Mouse (Mus musculus) cerebellum, postnatal 4 days (tissue): ENCODE data around the gene Cadps2.
A peak's percentile ranks its signal among the peaks of the same experiment; 100 is the strongest.

Source experiments
- DNase-seq, 2 experiments: peaks; one replicate each; pipeline ENCODE4 v3.0.0; 2022; ENCODE audit warnings: low spot score in 2 of 2, mixed read lengths in 1 of 2

Cadps2 gene

DNA sequence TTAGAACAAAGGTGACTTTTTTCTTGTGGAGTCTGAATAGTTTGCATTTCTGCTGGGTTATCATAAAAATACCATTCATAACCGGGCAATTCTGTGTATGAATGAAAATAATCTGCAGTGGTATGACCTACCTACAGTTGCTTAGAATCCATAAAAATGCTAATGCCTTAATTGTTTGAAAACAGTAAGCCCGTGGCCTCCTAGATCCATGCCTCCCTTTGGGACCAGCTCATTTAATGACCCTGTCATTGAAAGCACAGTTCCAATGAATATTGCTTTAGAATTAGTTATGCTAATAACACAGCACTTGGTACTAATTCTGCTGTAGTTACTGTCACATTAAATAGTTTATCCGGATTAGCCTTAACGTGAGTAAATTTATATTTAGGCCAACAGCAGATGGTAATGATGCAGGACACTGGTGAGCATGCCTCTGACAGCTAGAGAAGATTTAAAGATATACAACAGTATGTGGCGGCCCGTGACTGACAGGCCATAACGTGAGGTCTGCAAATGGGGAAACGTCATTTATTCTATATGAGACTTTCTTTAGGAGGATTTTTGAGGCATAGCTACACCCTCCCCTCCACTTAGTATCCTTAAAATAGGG is 477.3 kb downstream of the Cadps2 start:
- DNase-seq, result no peak

DNA sequence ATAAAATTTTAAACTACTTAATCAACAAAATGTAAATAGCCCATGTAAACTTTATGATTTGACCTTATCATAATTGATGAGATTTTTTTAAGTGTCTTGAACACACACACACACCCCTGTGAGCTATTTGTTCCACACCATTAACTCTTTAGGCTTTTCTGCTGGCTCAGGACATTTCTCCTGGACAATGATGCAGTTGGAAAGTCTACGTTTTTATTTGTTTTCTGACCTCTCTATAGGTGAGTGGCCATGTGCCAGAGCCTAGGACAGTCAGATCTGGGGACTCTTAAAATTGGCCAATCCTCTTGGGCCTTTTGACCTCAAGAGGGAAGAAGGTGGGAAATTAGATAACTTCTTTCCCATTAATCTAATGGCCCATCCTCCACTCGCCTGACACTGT is 478.6 kb downstream of the Cadps2 start:
- no peak for DNase-seq

DNA sequence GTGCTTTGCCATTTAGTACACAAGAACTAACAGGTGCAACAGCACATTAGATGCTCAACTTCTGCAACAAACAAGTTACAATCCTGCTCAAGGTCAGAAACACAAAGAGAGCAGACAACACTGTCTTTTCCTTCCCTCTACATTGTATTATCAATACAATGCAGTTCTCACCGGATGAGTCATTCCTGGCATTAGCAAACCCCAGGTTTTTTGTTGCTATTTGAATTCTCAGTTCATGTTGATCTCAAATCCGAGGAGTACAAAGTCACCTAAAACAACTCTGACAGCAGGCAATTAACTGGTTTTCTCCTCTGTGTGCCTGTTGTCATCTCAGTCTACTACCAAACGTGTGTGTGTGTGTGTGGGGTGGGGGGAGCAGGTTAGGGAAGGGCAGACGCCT is 483.1 kb downstream of the Cadps2 start:
- no peak for DNase-seq

- DNase-seq, result no peak
Measured at GRCm38 (mm10) chr6:23353480-23353879, 485.7 kb downstream of the Cadps2 start.

GRCm38 (mm10) chr6:23337411-23338063 is 501.7 kb downstream of the Cadps2 start:
- DNase-seq, result no peak

DNA sequence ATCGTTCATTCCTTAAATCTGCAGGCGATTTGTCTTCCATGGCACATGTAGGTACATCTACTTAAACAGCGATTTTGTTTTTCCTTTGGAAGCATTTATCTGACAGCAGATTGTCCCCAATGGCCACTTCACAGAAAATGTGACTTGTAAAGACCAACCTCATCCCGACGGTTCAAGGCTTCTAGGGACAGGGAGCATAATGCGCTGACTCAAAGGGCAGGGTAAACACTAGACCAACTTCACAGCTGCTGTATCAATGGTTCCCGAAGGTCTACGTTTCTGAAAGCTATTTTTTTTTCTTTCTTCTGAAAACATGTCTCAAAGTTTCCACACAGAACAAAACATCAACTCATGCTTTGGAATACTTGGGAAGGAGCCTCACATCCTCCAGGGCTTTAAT is 524.3 kb downstream of the Cadps2 start:
- no peak for DNase-seq

DNA sequence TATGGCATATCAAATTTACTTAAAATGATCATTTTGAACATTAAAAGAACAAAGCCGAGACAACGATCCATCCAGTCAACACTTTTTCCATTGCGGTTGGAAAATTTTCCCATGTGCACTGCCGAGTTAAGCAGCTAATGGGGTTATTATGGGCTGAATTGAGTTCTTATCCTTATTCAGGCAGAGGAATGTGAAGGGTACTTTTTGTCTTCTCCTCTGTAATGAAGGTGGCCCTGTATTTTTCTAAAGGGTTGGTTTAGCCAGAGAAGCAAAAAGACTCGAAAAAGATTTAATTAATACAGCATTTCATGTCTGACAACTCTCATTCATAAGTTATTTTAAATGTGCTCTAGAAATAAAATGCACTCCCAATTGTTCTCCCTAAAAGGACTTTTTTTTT is 524.9 kb downstream of the Cadps2 start:
- DNase-seq, result no peak

DNA sequence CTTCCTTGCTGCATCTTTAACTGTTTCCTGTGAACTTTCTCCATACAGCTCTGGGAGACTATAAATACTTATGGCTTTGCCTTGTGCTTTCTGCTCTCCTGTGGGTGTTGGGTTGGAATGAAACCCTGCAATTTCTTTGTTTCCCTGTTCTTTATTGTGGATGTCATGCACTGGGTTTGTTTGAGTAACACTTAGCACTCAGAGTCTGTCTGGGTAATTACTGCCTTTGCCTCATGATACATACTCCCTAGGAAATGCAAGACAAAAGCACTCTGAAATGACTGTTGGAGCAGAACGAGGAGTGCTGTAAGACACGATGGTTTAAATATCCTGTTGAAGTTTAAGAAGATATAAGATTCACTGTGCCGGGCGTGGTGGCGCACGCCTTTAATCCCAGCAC is 533.2 kb downstream of the Cadps2 start:
- DNase-seq, result no peak

- DNase-seq, result no peak
Measured at GRCm38 (mm10) chr6:23298596-23298995, 540.6 kb downstream of the Cadps2 start.

DNA sequence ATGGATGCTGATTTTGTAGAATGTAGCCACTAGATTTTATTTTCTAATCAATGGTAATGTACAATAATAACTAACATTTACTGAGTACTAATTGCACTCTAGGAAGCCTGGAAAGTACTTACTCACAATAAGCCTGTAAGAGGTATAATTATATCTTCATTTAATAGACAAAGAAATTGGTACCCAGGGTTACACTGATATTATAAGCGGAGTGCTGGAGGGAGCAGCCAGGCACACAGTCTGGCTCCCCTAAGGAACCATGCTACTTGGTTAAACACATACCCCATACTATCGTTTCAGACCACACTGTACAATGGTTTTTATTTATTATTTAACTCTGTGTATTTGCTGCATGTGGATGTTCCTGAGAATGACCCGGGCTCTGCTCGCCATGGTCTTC is 544.5 kb downstream of the Cadps2 start:
- no peak for DNase-seq

DNA sequence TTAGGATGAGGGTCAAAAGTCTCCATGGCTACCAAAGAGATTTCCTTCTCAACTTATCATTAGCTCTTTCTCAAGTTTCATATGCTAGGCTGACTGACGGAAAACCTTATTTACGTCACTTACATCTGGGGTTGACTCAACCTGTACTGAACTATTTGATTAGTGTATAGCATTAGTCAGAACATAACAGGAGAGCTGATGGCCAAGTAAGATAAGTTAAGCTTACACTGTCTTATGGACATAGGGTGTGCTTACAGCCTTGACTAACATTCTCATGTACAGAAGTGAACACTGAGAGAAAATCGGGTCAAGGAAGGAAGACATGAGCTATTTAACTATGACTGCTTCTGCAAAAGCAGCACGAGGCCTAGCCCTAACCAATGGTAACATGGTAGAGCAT is 550.5 kb downstream of the Cadps2 start:
- no peak for DNase-seq

DNA sequence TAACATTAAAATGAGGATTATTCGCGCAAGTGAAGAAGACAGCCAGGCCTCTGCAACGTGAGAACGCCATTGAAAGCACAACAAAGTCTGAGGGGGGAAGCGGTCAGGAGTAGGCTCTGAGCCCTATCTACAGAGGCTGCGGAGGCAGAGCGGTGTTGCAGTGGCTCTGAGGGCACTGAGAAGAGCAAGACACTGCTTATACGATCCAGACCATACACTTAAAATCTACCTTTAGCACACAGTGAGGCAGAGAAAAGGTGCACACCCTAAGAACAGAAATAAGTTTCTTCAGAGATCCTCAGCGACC is 557.8 kb downstream of the Cadps2 start:
- no peak for DNase-seq

DNA sequence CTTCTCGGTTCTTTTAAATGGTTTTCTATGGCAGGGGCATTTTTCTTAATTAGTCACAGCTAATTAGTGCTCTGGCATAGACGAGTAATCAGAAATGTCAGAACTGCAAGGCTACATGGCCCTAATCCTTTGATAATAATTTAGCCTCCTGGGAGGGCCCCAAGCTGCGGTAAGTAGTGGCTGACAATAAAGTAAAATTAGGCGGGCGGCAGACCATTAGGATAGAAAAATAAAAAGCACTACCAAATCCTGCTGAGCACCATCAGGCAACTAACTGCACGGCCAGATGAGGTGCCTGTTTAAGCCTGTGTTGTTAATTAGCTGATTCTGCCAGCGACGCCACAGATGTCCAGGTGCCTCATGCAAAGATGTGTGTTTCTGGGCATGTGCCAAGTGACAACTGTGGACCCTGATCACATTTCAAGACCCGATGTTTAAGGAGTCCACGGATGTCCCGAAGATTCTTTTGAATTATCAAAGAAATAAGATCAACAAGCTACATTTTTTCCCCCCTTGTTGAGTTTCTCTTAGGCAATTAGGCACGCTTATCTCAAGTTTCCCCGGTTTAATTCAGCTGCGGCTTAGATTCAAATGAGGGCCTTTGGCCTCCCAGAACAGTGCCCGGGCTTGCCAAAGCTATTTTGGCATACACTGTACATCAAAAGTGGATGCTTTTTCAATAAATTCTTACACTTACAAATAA is 558.3 kb downstream of the Cadps2 start:
- peak in 1 of 2 experiments; percentile 26 for DNase-seq

GRCm38 (mm10) chr6:23273483-23273882 is 565.7 kb downstream of the Cadps2 start:
- DNase-seq, result no peak

DNA sequence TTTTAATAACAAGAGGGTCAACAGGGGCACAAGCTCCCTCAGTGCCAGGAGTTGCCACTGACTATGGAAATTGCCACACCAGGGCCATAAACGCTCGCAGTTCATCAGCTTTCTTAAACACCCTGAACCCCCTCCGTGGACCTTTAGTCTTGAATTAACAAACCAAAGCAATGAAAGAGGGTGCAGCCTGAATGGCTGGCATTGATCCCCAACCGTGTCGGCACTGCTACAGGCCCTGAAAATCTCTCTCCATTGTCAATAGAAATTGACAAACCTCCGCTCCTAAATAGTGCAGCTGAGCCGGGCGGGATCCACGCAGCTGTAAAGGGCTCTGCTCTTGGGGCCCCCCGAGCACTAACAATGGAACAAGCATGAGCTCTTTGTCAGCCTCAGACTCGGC is 566.2 kb downstream of the Cadps2 start:
- no peak for DNase-seq

- DNase-seq, result no peak
Measured at GRCm38 (mm10) chr6:23272542-23272941, 566.7 kb downstream of the Cadps2 start.

DNA sequence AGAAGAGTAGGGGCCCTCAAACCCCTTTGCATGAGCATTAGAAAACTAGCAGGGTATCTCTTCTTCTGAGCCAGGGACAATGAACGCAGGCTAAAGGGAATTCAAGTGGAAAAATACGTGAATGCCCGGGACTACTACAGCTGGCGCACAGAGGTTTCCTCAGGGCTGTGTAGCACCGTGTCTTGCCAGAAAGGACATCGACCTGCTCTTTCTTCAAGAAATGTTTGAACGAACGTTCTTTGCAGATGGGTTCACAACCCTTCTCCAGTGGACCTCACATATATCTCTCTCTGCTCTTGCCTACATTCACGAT is 578.5 kb downstream of the Cadps2 start:
- DNase-seq, result no peak

GRCm38 (mm10) chr6:23260016-23260737 is 579.0 kb downstream of the Cadps2 start:
- DNase-seq, result no peak

DNA sequence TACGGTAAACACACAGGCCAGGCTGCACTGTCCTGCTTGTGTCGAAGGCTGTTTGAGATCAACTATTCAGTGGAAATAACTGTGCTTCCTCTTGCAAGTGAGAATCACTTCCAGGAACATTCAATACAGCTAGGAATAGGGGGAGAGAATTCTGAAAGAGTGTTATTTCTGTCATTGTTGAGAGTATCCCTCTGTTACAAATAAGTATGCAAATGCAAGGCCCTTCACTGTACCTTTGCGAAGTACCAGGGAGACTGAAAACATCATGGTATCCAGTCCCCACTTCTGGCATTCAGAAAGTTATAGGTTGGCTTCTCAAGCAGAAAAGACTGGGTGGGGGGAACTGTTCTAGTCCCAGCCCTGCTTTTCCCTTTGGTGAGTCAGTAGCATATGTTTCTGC is 581.2 kb downstream of the Cadps2 start:
- DNase-seq, result no peak

- no peak for DNase-seq
Measured at GRCm38 (mm10) chr6:23255161-23255560, 584.1 kb downstream of the Cadps2 start.

DNA sequence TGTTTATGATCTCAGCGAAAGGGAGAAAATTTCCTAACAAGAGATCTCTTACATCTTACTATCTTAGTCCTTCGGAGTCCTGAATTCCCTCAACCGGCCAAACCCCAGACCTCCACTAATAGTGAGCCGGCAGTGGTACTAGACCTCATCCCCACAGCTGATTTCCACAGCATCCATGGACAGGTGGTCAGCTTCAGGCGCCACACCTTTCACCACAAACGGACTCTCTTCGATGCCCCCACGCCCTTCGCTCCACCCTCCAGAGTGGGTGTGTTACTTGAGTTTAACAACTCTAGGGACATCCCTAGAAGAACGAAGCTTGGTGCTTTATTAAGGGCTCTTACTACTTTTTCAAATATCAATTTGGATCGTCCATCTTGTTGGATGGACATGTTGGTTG is 584.6 kb downstream of the Cadps2 start:
- no peak for DNase-seq

- no peak for DNase-seq
Measured at GRCm38 (mm10) chr6:23253353-23254311, 585.6 kb downstream of the Cadps2 start.
